Mouse (Mus musculus): Measurements from ENCODE around the gene Adk. TPM values are rescaled to one million over a fixed set of nuclear protein-coding genes. Genes with fewer than 3 reads are reported as not detected.

The Adk gene
- polyA plus RNA-seq, 1 experiment, result 66.2 TPM

DNA sequence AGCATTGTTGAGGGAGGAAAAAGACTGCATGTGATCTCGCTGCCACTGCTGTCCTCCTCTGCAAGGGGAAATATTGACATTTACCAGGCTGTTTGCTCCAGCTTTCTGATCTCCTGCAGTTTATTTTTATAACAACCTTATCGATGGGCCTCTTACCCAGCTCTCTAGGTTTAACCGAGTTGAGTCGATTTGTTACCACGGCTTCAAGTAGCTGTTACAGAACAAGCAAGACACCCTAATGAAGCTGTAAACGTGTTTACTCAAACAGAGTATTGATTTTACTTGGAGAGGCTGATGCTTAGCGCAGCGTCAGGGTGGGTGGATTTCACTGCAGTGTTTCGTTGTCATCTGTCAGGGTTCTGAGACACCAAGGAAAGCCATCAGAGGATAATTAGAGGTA lies 382.3 kb downstream of the Adk start:
- no peak overlapping the region for H3K27ac ChIP-seq (ENCODE audit: insufficient read depth, low read length)
- 72% methylated on average over 9 of the region's 9 CpGs for WGBS
- no peak overlapping the region for H3K4me3 ChIP-seq (replicated peaks; ENCODE audit: insufficient read depth, low read depth, low read length)
- no peak for DNase-seq
- no peaks in the 10 kb centered on the region for H3K27me3 ChIP-seq (ENCODE audit: control insufficient read depth, insufficient read depth, low read length)
- no peak for TF ChIP-seq POLR2A (IDR thresholded peaks at IDR 0.05; ENCODE audit: borderline replicate concordance, insufficient read depth, low read length)
- no peak for TF ChIP-seq CTCF (IDR thresholded peaks at IDR 0.05; ENCODE audit: borderline replicate concordance, insufficient read depth, low read depth, low read length)
- H3K4me1 ChIP-seq (ENCODE audit: control insufficient read depth, insufficient read depth, low read length), result no peaks in the 10 kb centered on the region

- 39% methylated on average over 4 of the region's 4 CpGs for WGBS
- no peaks in the 10 kb centered on the region; the same call in 1 of the 2 replicates for H3K4me1 ChIP-seq (ENCODE audit: control insufficient read depth, insufficient read depth, low read length)
- no peaks in the 10 kb centered on the region for H3K27me3 ChIP-seq (ENCODE audit: control insufficient read depth, insufficient read depth, low read length)
- DNase-seq, result no peak
- no peak overlapping the region for H3K27ac ChIP-seq (ENCODE audit: insufficient read depth, low read length)
- H3K4me3 ChIP-seq (replicated peaks; ENCODE audit: insufficient read depth, low read depth, low read length), result no peak overlapping the region
- TF ChIP-seq CTCF (IDR thresholded peaks at IDR 0.05; ENCODE audit: borderline replicate concordance, insufficient read depth, low read depth, low read length), result no peak
- no peak for TF ChIP-seq POLR2A (IDR thresholded peaks at IDR 0.05; ENCODE audit: borderline replicate concordance, insufficient read depth, low read length)
Measured at GRCm38 (mm10) chr14:21439785-21440184, 387.4 kb downstream of the Adk start.

DNA sequence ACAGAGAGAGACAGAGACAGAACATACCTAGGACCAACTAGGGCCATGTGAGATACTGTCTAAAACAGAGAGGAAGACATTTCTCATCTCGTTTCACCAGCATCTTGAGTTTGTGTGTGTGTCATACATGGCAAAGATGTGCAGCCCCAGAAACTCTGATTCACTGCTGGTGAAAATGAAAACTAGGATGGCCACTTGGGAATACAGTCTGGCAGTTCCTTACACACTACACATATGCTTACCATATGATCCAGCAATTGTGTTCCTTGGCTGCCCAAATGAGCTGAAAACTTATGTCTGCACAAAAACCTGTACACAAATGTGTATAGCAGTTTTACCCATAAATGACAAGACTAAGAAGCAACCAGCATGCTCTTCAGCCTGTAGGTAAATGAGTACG lies 388.2 kb downstream of the Adk start:
- Histone ChIP-seq H3K4me3 (replicated peaks; ENCODE audit: insufficient read depth, low read depth, low read length) (no peak overlapping the region), H3K4me1 (ENCODE audit: control insufficient read depth, insufficient read depth, low read length) (no peaks in the 10 kb centered on the region; the same call in 1 of the 2 replicates), H3K27me3 (ENCODE audit: control insufficient read depth, insufficient read depth, low read length) (no peaks in the 10 kb centered on the region), H3K27ac (ENCODE audit: insufficient read depth, low read length) (no peak overlapping the region)
- WGBS, result 88% methylated on average over 2 of the region's 2 CpGs
- TF ChIP-seq POLR2A (IDR thresholded peaks at IDR 0.05; ENCODE audit: borderline replicate concordance, insufficient read depth, low read length) (no peak), CTCF (IDR thresholded peaks at IDR 0.05; ENCODE audit: borderline replicate concordance, insufficient read depth, low read depth, low read length) (no peak)
- DNase-seq, result no peak

DNA sequence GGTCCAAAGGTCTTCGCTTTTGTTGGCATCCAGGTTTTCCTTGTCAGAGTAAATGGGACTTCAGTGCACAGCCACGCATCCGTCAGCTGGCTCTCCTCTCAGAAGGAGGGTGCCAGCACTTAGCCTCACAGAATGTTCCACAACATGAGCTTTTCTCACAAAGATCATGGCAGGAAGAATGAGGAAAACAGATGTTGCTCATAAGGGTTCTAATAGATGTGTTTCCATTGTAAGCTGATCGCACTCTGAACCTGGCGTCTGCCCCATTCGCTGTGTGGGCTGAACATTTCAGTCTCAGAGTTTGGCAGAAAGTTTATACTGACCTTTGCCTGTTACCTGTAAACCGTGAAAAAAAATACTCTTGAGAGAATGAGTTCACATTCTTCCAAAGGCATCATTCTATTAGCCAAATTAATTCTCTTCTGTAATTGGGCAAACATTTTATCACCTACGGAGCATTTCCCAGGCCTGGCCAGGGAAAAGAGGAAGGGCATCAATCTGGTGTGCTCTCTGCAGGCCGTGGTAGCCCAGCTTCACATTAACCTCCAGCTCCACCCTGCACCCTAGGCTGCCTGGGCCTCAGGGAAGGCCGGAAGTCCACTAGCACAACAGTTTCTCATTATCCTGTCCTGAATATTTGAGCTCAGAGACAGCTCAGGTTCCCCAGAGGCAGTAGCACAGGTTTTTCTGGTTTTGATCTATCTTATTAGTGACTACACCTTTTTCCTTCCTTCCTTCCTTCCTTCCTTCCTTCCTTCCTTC lies 389.6 kb downstream of the Adk start:
- H3K27ac ChIP-seq (ENCODE audit: insufficient read depth, low read length), result no peak overlapping the region

GRCm38 (mm10) chr14:21452581-21452980 lies 400.2 kb downstream of the Adk start:
- Histone ChIP-seq H3K27me3 (ENCODE audit: control insufficient read depth, insufficient read depth, low read length) (no peaks in the 10 kb centered on the region; the same call in 1 of the 2 replicates), H3K4me3 (replicated peaks; ENCODE audit: insufficient read depth, low read depth, low read length) (no peak overlapping the region), H3K27ac (ENCODE audit: insufficient read depth, low read length) (no peak overlapping the region), H3K4me1 (ENCODE audit: control insufficient read depth, insufficient read depth, low read length) (no peaks in the 10 kb centered on the region)
- no peak for DNase-seq
- 49% methylated on average over 4 of the region's 4 CpGs for WGBS
- TF ChIP-seq POLR2A (IDR thresholded peaks at IDR 0.05; ENCODE audit: borderline replicate concordance, insufficient read depth, low read length), result no peak
- TF ChIP-seq CTCF (IDR thresholded peaks at IDR 0.05; ENCODE audit: borderline replicate concordance, insufficient read depth, low read depth, low read length), result no peak

More for the DNA sequence above, 389.6 kb downstream of the Adk start:
- no peak for TF ChIP-seq POLR2A (IDR thresholded peaks at IDR 0.05; ENCODE audit: borderline replicate concordance, insufficient read depth, low read length)
- H3K4me1 ChIP-seq (ENCODE audit: control insufficient read depth, insufficient read depth, low read length), result no peaks in the 10 kb centered on the region; the same call in 1 of the 2 replicates
- no peaks in the 10 kb centered on the region for H3K27me3 ChIP-seq (ENCODE audit: control insufficient read depth, insufficient read depth, low read length)
- H3K4me3 ChIP-seq (replicated peaks; ENCODE audit: insufficient read depth, low read depth, low read length), result no peak overlapping the region
- no peak for DNase-seq
- WGBS, result 67% methylated on average over 10 of the region's 10 CpGs

- TF ChIP-seq CTCF (IDR thresholded peaks at IDR 0.05; ENCODE audit: borderline replicate concordance, insufficient read depth, low read depth, low read length) (no peak), POLR2A (IDR thresholded peaks at IDR 0.05; ENCODE audit: borderline replicate concordance, insufficient read depth, low read length) (no peak)
- Histone ChIP-seq H3K27ac (ENCODE audit: insufficient read depth, low read length) (no peak overlapping the region), H3K4me3 (replicated peaks; ENCODE audit: insufficient read depth, low read depth, low read length) (no peak overlapping the region), H3K4me1 (ENCODE audit: control insufficient read depth, insufficient read depth, low read length) (no peaks in the 10 kb centered on the region), H3K27me3 (ENCODE audit: control insufficient read depth, insufficient read depth, low read length) (no peaks in the 10 kb centered on the region; the same call in 1 of the 2 replicates)
- DNase-seq, result no peak
- 50% methylated on average over 2 of the region's 2 CpGs for WGBS
Measured at GRCm38 (mm10) chr14:21453896-21454295, 401.5 kb downstream of the Adk start.

- no peak overlapping the region for H3K4me3 ChIP-seq (replicated peaks; ENCODE audit: insufficient read depth, low read depth, low read length)
- TF ChIP-seq POLR2A (IDR thresholded peaks at IDR 0.05; ENCODE audit: borderline replicate concordance, insufficient read depth, low read length) (no peak), CTCF (IDR thresholded peaks at IDR 0.05; ENCODE audit: borderline replicate concordance, insufficient read depth, low read depth, low read length) (no peak)
- no peak overlapping the region for H3K27ac ChIP-seq (ENCODE audit: insufficient read depth, low read length)
- no peaks in the 10 kb centered on the region; the same call in 1 of the 2 replicates for H3K27me3 ChIP-seq (ENCODE audit: control insufficient read depth, insufficient read depth, low read length)
- peaks cover 3% of the 10 kb centered on the region; the same call in 1 of the 2 replicates for H3K4me1 ChIP-seq (ENCODE audit: control insufficient read depth, insufficient read depth, low read length)
- WGBS, result 93% methylated on average over 7 of the region's 7 CpGs
- DNase-seq, result no peak
Measured at GRCm38 (mm10) chr14:21455654-21456350, 403.4 kb downstream of the Adk start.

DNA sequence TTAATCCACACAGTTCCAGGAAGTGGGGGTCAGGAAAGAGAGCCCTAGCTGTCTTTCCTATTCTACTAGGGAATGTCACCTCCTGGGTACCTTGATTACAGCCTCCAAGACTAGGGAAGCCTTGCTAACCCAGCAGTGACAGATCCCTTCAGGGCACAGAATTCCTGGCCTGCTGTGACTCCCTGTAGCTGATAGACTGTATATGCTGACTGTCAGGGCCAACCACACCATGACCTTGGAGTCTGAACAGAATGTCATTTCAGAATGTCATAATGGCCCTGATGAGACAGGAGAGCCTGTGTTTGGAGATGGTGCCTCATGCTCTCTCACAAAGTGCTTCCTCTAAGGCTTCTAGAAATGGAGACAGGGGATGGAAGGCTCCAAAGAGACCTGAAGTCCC lies 404.2 kb downstream of the Adk start:
- H3K27me3 ChIP-seq (ENCODE audit: control insufficient read depth, insufficient read depth, low read length), result no peaks in the 10 kb centered on the region; the same call in 1 of the 2 replicates
- H3K4me3 ChIP-seq (replicated peaks; ENCODE audit: insufficient read depth, low read depth, low read length), result no peak overlapping the region
- TF ChIP-seq CTCF (IDR thresholded peaks at IDR 0.05; ENCODE audit: borderline replicate concordance, insufficient read depth, low read depth, low read length), result no peak
- no peak for TF ChIP-seq POLR2A (IDR thresholded peaks at IDR 0.05; ENCODE audit: borderline replicate concordance, insufficient read depth, low read length)
- no peak for DNase-seq
- peaks cover 3% of the 10 kb centered on the region; the same call in 1 of the 2 replicates for H3K4me1 ChIP-seq (ENCODE audit: control insufficient read depth, insufficient read depth, low read length)
- H3K27ac ChIP-seq (ENCODE audit: insufficient read depth, low read length), result no peak overlapping the region
